Mouse (Mus musculus): ENCODE results near the gene Itpripl1. TPM values are rescaled to one million over a fixed set of nuclear protein-coding genes. Genes with fewer than 3 reads are reported as not detected.
"Not testable (repeated sequence)": the region's sequence is repeated elsewhere in the genome, so short reads cannot be mapped to it uniquely, and the experiment has no call there.

The Itpripl1 gene
- polyA plus RNA-seq, 1 experiment from 2014 or later: 11.0 TPM

DNA sequence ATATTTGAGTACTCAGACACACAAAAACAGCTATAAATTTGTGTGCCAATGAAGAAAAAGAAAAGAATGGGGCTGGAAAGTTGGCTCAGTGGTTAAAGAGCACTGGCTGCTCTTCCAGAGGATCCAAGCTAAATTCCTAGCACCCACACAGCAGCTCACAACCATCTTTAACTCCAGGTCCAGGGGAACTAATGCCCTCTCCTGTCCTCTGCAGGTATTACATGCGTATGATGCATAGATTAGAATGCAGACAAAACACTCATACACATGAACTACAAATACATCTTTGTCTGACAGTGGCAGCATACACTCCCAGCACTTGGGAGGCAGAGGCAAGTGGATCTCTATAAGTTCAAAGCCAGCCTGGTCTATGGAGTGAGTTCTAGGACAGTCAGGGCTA, 3.6 kb downstream of the Itpripl1 start:
- no peak overlapping the region for H3K27ac ChIP-seq (ENCODE audit: low read depth, low read length)
- H3K27me3 ChIP-seq (replicated peaks; ENCODE audit: control insufficient read depth, insufficient read depth, low read length): no peaks in the 10 kb centered on the region
- H3K36me3 ChIP-seq (ENCODE audit: control insufficient read depth, insufficient read depth, low read length): no peaks in the 10 kb centered on the region
- no peak overlapping the region for H3K4me2 ChIP-seq (ENCODE audit: low read length)
- ATAC-seq: no peak
- WGBS: 100% methylated on average over 1 of the region's 1 CpGs
- no peak overlapping the region for H3K4me3 ChIP-seq (ENCODE audit: low read length)
- no peaks in the 10 kb centered on the region for H3K9me3 ChIP-seq (ENCODE audit: control insufficient read depth, low read length)
- peaks cover 5% of the 10 kb centered on the region for H3K4me1 ChIP-seq (ENCODE audit: control insufficient read depth, insufficient read depth, low read depth, low read length)
- no peak overlapping the region for H3K9ac ChIP-seq (ENCODE audit: low read depth, low read length)

DNA sequence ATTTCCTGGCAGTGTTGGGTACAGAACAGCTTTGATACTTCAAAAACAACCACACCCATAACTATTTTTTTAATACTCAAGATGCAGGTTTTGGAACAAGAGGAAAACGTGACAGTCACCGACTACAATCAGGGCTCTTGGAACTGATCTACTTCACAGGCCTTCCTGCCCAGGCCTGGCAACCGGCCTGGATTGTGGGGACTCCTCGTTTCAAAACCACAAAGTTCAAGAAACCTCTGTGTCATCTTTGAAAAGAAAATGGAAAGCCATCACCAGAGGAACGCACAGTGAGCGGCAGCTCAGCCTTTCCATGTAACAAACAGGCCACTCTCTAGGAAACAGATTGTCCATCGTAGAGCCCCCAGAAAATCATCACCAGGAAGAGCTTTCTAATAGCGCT, 4.1 kb downstream of the Itpripl1 start:
- H3K4me2 ChIP-seq (ENCODE audit: low read length): no peak overlapping the region
- H3K4me3 ChIP-seq (ENCODE audit: low read length): no peak overlapping the region
- H3K36me3 ChIP-seq (ENCODE audit: control insufficient read depth, insufficient read depth, low read length): no peaks in the 10 kb centered on the region
- peaks cover 10% of the 10 kb centered on the region for H3K4me1 ChIP-seq (ENCODE audit: control insufficient read depth, insufficient read depth, low read depth, low read length)
- no peaks in the 10 kb centered on the region for H3K27me3 ChIP-seq (replicated peaks; ENCODE audit: control insufficient read depth, insufficient read depth, low read length)
- ATAC-seq: no peak
- WGBS: 91% methylated on average over 8 of the region's 8 CpGs
- no peak overlapping the region for H3K9ac ChIP-seq (ENCODE audit: low read depth, low read length)
- H3K27ac ChIP-seq (ENCODE audit: low read depth, low read length): no peak overlapping the region
- no peaks in the 10 kb centered on the region for H3K9me3 ChIP-seq (ENCODE audit: control insufficient read depth, low read length)

DNA sequence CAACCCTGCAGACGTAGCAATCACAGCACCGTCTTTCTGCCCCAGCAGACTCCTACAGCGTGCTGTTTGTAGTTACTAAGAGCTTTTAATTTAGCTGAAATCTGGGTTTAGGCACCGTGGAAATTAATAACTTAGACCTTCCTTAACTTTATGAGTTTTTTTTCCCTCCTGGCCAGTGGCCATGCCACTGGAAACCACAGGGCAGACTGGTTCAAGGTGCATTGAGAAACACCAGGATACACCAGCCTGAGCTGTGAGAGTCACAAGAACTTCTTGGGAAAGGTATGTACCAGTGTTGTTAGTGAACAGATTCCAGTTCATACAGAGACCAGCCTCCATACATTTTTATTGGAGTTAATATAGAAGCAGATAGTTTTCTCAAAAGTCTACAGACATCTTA, 4.8 kb downstream of the Itpripl1 start:
- H3K9ac ChIP-seq (ENCODE audit: low read depth, low read length): no peak overlapping the region
- no peaks in the 10 kb centered on the region for H3K9me3 ChIP-seq (ENCODE audit: control insufficient read depth, low read length)
- H3K36me3 ChIP-seq (ENCODE audit: control insufficient read depth, insufficient read depth, low read length): no peaks in the 10 kb centered on the region
- no peak overlapping the region for H3K4me3 ChIP-seq (ENCODE audit: low read length)
- ATAC-seq: no peak
- WGBS: 87% methylated on average over 4 of the region's 4 CpGs
- H3K27ac ChIP-seq (ENCODE audit: low read depth, low read length): no peak overlapping the region
- peaks cover 11% of the 10 kb centered on the region for H3K4me1 ChIP-seq (ENCODE audit: control insufficient read depth, insufficient read depth, low read depth, low read length)
- no peak overlapping the region for H3K4me2 ChIP-seq (ENCODE audit: low read length)
- H3K27me3 ChIP-seq (replicated peaks; ENCODE audit: control insufficient read depth, insufficient read depth, low read length): no peaks in the 10 kb centered on the region

DNA sequence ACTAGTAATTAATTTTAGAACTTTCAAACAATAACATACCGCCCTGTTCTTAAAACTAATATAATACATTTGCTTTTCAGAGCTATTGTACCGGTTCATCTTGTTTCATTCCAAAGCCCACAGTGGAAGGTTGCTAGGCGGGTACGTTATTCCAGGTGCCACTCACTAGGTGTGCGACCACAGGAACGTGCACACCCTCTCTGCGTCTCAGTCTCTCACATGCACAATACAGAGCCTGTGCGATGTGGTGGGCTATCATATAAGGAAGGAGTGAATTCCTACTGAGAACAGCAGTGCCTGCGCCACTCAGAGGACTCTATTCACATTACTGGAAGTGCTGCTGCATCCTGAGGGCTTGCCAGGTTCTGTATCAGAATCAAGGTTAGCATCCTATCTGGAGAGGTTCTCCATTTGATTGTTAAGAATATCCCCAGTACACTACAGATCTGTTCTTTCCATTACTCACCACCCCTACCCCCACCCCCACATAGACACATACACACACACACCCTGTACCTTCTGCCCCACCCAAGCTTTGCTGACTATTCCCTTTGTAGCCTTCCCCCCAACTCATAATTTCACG, 5.3 kb downstream of the Itpripl1 start:
- H3K36me3 ChIP-seq (ENCODE audit: control insufficient read depth, insufficient read depth, low read length): no peaks in the 10 kb centered on the region
- no peaks in the 10 kb centered on the region for H3K27me3 ChIP-seq (replicated peaks; ENCODE audit: control insufficient read depth, insufficient read depth, low read length)
- H3K9me3 ChIP-seq (ENCODE audit: control insufficient read depth, low read length): no peaks in the 10 kb centered on the region
- no peak overlapping the region; the same call in 1 of the 2 replicates for H3K27ac ChIP-seq (ENCODE audit: low read depth, low read length)
- ATAC-seq: no peak
- no peak overlapping the region for H3K9ac ChIP-seq (ENCODE audit: low read depth, low read length)
- 86% methylated on average over 10 of the region's 10 CpGs for WGBS
- H3K4me2 ChIP-seq (ENCODE audit: low read length): no peak overlapping the region
- no peak overlapping the region for H3K4me3 ChIP-seq (ENCODE audit: low read length)
- H3K4me1 ChIP-seq (ENCODE audit: control insufficient read depth, insufficient read depth, low read depth, low read length): peaks cover 14% of the 10 kb centered on the region

DNA sequence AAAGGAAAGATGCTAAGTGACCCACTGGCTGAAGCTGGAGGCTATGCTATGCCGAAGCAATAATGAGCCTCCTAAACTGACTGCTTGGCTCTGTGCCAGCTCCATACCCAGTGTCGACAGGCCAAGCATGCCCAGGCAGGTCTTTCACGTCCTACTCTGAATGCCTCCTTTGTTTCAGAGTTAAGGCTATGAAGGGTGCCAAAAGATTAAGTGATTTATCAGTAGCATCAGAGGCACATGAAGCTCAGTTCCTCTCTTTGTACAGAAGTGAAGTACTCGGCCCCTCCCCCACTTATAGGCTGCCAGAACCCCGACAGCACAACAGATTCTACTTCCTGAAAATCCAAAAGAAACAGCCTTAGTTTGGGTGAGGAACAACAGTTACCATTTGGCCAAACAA, 6.3 kb downstream of the Itpripl1 start:
- Histone ChIP-seq H3K4me3 (ENCODE audit: low read length) (no peak overlapping the region), H3K36me3 (ENCODE audit: control insufficient read depth, insufficient read depth, low read length) (no peaks in the 10 kb centered on the region), H3K27ac (ENCODE audit: low read depth, low read length) (no peak overlapping the region), H3K4me1 (ENCODE audit: control insufficient read depth, insufficient read depth, low read depth, low read length) (peaks cover 10% of the 10 kb centered on the region), H3K4me2 (ENCODE audit: low read length) (no peak overlapping the region), H3K9ac (ENCODE audit: low read depth, low read length) (no peak overlapping the region), H3K27me3 (replicated peaks; ENCODE audit: control insufficient read depth, insufficient read depth, low read length) (no peaks in the 10 kb centered on the region), H3K9me3 (ENCODE audit: control insufficient read depth, low read length) (no peaks in the 10 kb centered on the region)
- ATAC-seq: peak; percentile 21; the same call in 1 of the 2 replicates
- 6% methylated on average over 5 of the region's 5 CpGs for WGBS

DNA sequence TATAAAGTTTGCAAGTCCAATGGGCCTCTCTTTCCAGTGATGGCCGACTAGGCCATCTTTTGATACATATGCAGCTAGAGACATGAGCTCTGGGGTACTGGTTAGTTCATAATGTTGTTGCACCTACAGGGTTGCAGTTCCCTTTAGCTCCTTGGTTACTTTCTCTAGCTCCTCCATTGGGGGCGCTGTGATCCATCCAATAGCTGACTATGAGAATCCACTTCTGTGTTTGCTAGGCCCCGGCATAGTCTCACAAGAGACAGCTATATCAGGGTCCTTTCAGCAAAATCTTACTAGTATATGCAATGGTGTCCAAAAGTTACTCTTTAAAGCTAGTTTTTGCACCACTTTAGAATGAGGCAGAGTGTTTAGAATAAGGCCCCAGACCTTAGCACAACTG, 8.0 kb downstream of the Itpripl1 start:
- 29% methylated on average over 2 of the region's 3 CpGs for WGBS
- H3K9ac ChIP-seq (ENCODE audit: low read depth, low read length); H3K4me2 ChIP-seq (ENCODE audit: low read length); H3K36me3 ChIP-seq (ENCODE audit: control insufficient read depth, insufficient read depth, low read length); ATAC-seq; H3K27me3 ChIP-seq (replicated peaks; ENCODE audit: control insufficient read depth, insufficient read depth, low read length); H3K9me3 ChIP-seq (ENCODE audit: control insufficient read depth, low read length); H3K4me3 ChIP-seq (ENCODE audit: low read length); H3K4me1 ChIP-seq (ENCODE audit: control insufficient read depth, insufficient read depth, low read depth, low read length); H3K27ac ChIP-seq (ENCODE audit: low read depth, low read length): not testable (repeated sequence)

DNA sequence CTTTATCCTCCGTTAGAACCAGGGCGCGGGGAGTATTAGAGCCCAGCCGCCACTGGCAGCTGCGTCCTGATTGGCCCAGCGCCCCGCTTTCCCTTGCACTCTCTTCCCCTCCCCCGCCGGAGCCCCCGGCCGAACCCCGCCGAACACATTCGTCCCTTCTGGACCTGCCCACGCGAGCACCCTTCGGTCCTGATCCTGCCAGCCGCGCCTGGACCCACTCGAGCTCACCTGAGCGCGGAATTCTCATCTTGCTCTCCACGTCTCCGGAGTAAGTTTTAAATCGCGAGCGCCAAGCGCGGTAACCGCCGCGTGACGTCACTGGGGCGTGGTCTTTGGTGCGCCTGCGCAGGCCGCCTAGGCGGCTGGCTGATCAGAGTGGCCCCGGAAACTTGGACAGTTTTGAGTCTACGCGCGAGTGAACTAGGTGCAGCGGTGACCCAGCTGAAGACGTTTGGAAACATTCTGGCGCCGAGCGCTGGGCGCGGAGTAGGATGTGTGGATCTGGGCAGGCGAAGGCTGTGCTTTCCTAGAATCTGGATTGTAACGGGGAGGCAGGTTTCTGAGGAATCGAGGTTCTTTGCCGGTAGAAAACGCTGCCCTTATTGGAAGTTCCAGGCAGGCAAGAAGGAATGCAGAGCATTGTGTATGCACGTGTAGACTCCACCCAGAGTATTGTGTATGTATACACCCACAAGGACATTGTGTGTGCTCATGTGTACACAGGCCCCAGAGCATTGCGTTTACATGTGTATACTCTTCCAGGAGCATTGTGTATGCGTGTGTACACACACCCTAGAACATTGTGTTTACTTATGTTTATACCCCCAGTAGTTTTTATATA, 9.4 kb downstream of the Itpripl1 start, which contains the start of gene Ncaph:
Gene Ncaph (minus strand): TSS at position 334 of the 841 bp plus-strand sequence.
- Histone ChIP-seq H3K27me3 (replicated peaks; ENCODE audit: control insufficient read depth, insufficient read depth, low read length) (no peaks in the 10 kb centered on the region), H3K4me3 (ENCODE audit: low read length) (peak within 1 kb of the TSS; percentile 82), H3K4me1 (ENCODE audit: control insufficient read depth, insufficient read depth, low read depth, low read length) (peaks cover 10% of the 10 kb centered on the region), H3K9me3 (ENCODE audit: control insufficient read depth, low read length) (no peaks in the 10 kb centered on the region), H3K9ac (ENCODE audit: low read depth, low read length) (peak within 1 kb of the TSS; percentile 72), H3K27ac (ENCODE audit: low read depth, low read length) (peak within 1 kb of the TSS; percentile 74), H3K4me2 (ENCODE audit: low read length) (peak within 1 kb of the TSS; percentile 68), H3K36me3 (ENCODE audit: control insufficient read depth, insufficient read depth, low read length) (no peaks in the 10 kb centered on the region)
- WGBS: 1% methylated on average over 57 of the region's 57 CpGs
- ATAC-seq: peak; percentile 94

DNA sequence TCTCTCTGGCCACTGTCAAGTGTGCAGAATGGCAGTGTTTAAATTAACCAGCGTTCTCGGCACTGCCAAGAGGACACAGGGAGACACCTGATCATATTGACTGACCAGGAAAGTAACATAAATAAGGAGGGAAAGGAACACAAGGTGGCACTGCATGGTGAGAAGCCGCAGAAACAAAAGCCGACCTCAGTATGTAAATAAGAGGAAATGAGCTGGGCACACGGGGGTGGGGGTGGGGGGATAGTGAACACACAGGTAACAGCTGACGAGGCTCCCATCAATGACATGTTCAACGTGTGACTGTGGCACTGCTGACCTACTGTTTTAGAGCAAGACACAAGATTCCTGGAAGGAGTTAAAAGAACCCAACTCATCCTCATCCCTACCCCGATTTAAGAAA, 11.9 kb downstream of the Itpripl1 start:
- Histone ChIP-seq H3K27me3 (replicated peaks; ENCODE audit: control insufficient read depth, insufficient read depth, low read length) (no peaks in the 10 kb centered on the region), H3K4me1 (ENCODE audit: control insufficient read depth, insufficient read depth, low read depth, low read length) (peaks cover 10% of the 10 kb centered on the region), H3K9me3 (ENCODE audit: control insufficient read depth, low read length) (no peaks in the 10 kb centered on the region), H3K4me3 (ENCODE audit: low read length) (no peak overlapping the region), H3K4me2 (ENCODE audit: low read length) (no peak overlapping the region), H3K36me3 (ENCODE audit: control insufficient read depth, insufficient read depth, low read length) (no peaks in the 10 kb centered on the region), H3K27ac (ENCODE audit: low read depth, low read length) (no peak overlapping the region), H3K9ac (ENCODE audit: low read depth, low read length) (no peak overlapping the region)
- 80% methylated on average over 8 of the region's 8 CpGs for WGBS
- no peak for ATAC-seq

DNA sequence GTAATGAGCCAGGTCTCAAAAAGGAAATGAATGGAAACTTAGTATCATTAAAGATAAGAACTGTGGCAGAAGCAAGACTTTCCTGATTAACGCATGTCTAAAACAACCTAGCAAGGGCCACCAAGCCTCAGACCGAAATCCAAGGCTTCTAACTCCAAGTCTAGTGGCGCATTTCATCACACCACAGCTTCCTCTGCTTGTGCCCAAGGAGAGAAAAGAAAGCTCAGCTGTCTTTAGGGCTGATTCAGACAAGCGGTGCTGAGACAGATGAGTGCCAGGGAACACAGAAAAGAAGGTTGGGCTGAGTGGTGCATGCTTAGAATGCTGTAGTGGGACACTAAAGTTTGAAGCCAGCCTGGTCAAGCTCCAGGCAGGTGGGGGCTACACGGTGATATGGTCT, 14.3 kb downstream of the Itpripl1 start:
- Histone ChIP-seq H3K9ac (ENCODE audit: low read depth, low read length) (no peak overlapping the region), H3K27me3 (replicated peaks; ENCODE audit: control insufficient read depth, insufficient read depth, low read length) (no peaks in the 10 kb centered on the region), H3K4me1 (ENCODE audit: control insufficient read depth, insufficient read depth, low read depth, low read length) (peaks cover 3% of the 10 kb centered on the region; the same call in 1 of the 2 replicates), H3K4me2 (ENCODE audit: low read length) (no peak overlapping the region), H3K27ac (ENCODE audit: low read depth, low read length) (no peak overlapping the region), H3K36me3 (ENCODE audit: control insufficient read depth, insufficient read depth, low read length) (no peaks in the 10 kb centered on the region), H3K9me3 (ENCODE audit: control insufficient read depth, low read length) (no peaks in the 10 kb centered on the region), H3K4me3 (ENCODE audit: low read length) (no peak overlapping the region)
- no peak for ATAC-seq
- WGBS: 82% methylated on average over 5 of the region's 5 CpGs

Data from hindbrain, embryonic 16.5 days (tissue).